8 mouse cellular contexts compared by ENCODE assay signal in the genomic region with DNA sequence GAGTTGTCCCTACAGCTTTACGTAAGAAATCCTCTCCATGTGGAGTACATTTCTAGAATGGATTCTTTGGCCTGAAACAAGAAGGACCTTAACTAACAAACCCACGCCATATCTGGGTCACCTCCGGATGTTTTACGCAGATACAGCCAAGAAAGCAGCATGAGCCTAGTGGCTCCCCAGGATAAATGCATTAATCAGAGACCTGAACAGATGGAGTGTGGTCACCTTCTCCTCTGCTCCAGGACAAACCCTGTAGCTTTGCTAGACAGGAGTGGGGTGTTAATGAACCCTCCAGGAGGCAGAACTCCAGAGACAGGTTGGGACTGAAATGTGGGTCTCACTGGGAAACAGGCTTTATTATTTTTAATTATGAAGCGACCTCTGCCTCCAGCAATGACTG.
"Had no signal": no experiment of that assay in that cellular context is flagged by ENCODE, and none has a peak within 500 bp of the region (broad histone marks: within the 10 kb centered on the region; RNA-seq: fewer than 3 reads in every experiment).

No protein-coding gene starts in this region.

- DNase-seq: kidney, postnatal 25 days; layer of hippocampus, adult 9-11 months; liver; liver, embryonic 13.5 days; liver, postnatal 0 days; lung, postnatal 14 days; right cerebral cortex, postnatal 25 days; thymus, postnatal 4 days had no signal
